Mouse (Mus musculus) heart, postnatal 0 days (tissue): Measurements from ENCODE around the gene Plch2.
A peak's percentile ranks its signal among the peaks of the same experiment; 100 is the strongest.

Source experiments
- CTCF ChIP-seq: IDR thresholded peaks from 2 replicates; pipeline ENCODE4 v1.5.1; 2016; ENCODE audit warnings: antibody characterized with exemption, control low read depth, low read depth
- EP300 ChIP-seq: IDR thresholded peaks from 2 replicates; pipeline ENCODE4 v1.6.1; 2016; ENCODE audit warnings: antibody characterized with exemption, low read depth

DNA sequence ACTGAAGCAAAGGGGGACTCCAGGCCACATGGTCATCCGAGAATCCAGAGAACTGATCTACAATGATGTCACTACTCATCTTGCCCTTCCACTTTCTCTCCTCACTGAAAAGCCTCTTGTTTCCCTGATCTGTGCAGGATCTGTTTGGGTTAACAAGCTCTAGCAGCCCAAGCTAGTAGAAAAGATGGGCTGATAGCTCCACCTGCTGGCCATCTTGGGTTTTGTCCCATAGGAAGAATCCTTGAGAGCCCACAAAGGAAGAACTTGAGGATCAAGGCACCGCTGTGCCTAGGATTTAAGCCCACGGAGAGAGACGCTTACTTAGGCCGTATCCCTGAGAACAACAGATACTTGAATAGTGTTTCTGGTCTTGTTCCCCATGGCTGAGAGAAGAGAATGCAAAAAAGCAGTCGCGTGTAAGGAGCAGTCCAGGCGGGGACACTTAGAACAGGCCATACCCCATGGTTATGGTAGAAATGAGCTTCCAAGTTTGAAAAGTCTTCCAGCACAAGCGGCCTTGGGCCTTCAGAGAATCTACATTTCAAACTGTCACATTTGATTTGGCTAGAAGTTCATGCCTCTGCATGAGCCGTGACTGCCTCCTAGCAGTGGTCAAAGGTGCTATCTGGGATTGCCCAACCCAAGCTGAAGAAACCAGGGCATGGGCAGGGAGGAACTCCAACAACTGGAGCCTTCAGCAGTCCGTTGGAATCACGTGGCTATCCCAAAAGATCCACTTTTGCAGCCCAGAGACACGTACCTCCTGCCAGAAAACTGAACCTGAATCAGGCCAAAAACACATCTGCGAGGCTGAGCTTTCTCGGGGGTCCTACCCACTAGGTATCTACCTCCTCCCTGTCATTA, 9.6 kb upstream of the Plch2 start:
- TF ChIP-seq CTCF (peak; percentile 87), EP300 (peak; percentile 45; the same call in 1 of the 2 replicates)
